Mouse (Mus musculus) embryonic facial prominence, embryonic 15.5 days (tissue): Measurements from ENCODE around the gene Cfd. TPM values are rescaled to one million over a fixed set of nuclear protein-coding genes. Genes with fewer than 3 reads are reported as not detected.

Source experiments
- ATAC-seq: fragments of 200-750 bp; cut with Nextera tagmentation; 2 replicates; pipeline ENCODE4 v1.8.0; 2017; ENCODE audit warnings: low read depth, moderate TSS enrichment; ENCODE audit not compliant: insufficient number of reproducible peaks, low FRiP score, low TSS enrichment
- H3K27ac ChIP-seq: fragments of 300-500 bp; sonication (generic); replicated peaks from 2 replicates; pipeline ENCODE4 v1.5.1; 2015; ENCODE audit warnings: mild to moderate bottlenecking, inconsistent platforms
- H3K27me3 ChIP-seq: fragments of 300-500 bp; sonication (generic); 2 replicates; pipeline ENCODE4 v1.6.1; 2015; ENCODE audit warnings: inconsistent platforms
- H3K36me3 ChIP-seq: fragments of 300-500 bp; sonication (generic); 2 replicates; pipeline ENCODE4 v1.6.1; 2015; ENCODE audit warnings: mild to moderate bottlenecking, inconsistent platforms
- H3K4me1 ChIP-seq: fragments of 300-500 bp; sonication (generic); 2 replicates; pipeline ENCODE4 v1.6.1; 2015; ENCODE audit warnings: inconsistent platforms
- H3K4me2 ChIP-seq: fragments of 300-500 bp; sonication (generic); replicated peaks from 2 replicates; pipeline ENCODE4 v1.6.1; 2015; ENCODE audit warnings: mild to moderate bottlenecking, inconsistent platforms
- H3K4me3 ChIP-seq: fragments of 300-500 bp; sonication (generic); replicated peaks from 2 replicates; pipeline ENCODE4 v1.5.1; 2015; ENCODE audit warnings: mild to moderate bottlenecking, inconsistent platforms
- H3K9ac ChIP-seq: fragments of 300-500 bp; sonication (generic); 2 replicates; pipeline ENCODE4 v1.6.1; 2015; ENCODE audit warnings: inconsistent platforms
- H3K9me3 ChIP-seq: fragments of 300-500 bp; sonication (generic); replicated peaks from 2 replicates; pipeline ENCODE4 v1.6.1; 2016; ENCODE audit warnings: inconsistent platforms
- WGBS: fragments of 180-500 bp; shearing (Covaris S2); methylation state at CpG from one replicate; pipeline ENCODE4 v1.1.7; 2015; 5-methylcytosine and 5-hydroxymethylcytosine counted together
- polyA plus RNA-seq: library from polyadenylated mRNA; unstranded; fragments of >200 nt; fragmentation: Nextera tagmentation; extraction: Ambion mirVana; gene quantifications from 2 replicates; pipeline ENCODE4 v1.2.1, GENCODE M21; 2015

Gene Cfd
- polyA plus RNA-seq, 1 experiment from 2014 or later: not detected

DNA sequence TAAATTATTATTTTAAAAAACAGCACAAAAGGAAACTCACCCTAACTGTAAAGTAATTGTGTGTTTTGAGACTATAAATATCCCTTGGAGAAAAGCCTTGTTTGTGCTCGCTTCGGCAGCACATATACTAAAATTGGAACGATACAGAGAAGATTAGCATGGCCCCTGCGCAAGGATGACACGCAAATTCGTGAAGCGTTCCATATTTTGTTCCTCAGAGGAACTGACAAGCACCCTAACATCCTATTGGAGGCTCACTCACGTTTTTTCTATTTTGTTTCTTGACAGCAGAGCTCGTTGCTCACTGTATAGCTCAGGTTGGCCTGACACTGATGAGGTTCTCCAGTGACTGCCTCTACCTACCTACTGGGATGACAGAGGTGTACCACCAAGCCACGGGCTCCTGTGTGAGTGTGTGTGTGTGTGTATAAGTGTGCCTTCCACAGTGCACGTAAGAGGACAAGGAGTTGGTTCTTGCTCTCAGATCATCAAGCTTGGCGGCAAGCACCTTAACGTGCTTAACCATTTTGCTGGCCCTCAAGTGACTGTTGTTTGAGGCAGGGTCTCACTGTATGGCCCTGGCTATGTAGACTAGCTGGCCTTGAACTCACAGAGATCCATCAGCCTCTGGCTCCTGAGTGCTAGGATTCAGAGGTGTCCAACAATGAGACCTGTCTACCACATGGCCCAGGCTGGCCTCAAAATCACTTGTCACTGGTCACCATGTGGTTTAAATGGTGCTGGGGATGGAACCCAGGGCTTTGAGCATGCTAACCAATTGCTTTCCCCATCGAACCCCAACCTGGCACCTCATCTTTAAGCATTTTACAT lies 18.7 kb downstream of the Cfd start:
- Histone ChIP-seq H3K36me3 (peaks cover 45% of the 10 kb centered on the region), H3K27me3 (no peaks in the 10 kb centered on the region), H3K4me3 (peak overlapping the region; percentile 91), H3K9ac (no peak overlapping the region), H3K27ac (peak overlapping the region; percentile 99), H3K9me3 (no peaks in the 10 kb centered on the region), H3K4me2 (peak overlapping the region; percentile 46), H3K4me1 (peaks cover 27% of the 10 kb centered on the region)
- ATAC-seq: peak; percentile 72
- WGBS: 23% methylated on average over 14 of the region's 14 CpGs

DNA sequence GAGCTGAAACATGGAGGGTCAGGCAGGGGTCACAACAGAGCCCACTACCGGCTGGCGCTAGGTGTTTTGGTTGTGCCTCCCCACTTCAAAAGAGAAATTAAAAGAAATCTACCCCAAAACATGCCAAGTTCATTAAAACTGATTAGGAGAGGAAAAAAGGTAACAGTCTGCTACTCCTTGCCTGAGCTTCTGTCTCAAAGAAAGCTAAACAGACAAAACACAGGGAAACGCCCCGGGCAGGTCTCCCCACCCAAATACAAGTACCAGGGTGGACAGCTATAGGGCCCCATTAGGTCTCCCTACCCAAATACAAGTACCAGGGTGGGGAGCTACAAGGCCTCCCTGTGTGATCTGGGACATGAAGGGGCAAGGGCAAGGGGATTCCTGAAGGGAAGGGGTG lies 19.9 kb downstream of the Cfd start, which contains the start of gene Gm26602:
Gene Gm26602 (plus strand): TSS at position 301 of the 400 bp plus-strand sequence.
- Histone ChIP-seq H3K9ac (no peak within 1 kb of the TSS), H3K27ac (peak within 1 kb of the TSS; percentile 99), H3K4me3 (no peak within 1 kb of the TSS), H3K27me3 (no peaks in the 10 kb centered on the region), H3K9me3 (no peaks in the 10 kb centered on the region), H3K36me3 (peaks cover 32% of the 10 kb centered on the region), H3K4me1 (peaks cover 40% of the 10 kb centered on the region), H3K4me2 (no peak within 1 kb of the TSS)
- WGBS: 92% methylated on average over 4 of the region's 4 CpGs
- ATAC-seq: no peak

DNA sequence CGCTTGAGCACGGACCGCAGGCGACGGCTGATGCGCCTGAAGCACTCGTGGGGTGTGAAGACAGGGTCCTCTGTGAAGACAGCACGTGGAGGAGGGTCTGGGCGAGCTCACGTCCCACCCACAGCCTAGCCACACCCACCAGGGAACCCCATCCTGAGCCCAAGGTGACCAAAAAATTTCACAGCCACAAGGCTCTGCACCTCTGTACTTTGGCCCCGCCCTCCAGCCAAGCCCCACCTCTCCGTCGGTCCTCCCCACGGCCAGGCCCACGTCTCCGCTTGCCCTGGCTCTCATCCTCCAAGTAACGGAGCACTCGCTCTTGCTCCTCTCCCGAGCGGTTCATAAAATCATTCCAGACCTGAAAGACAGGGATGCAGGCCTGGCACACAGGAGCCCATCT lies 21.8 kb downstream of the Cfd start:
- Histone ChIP-seq H3K27me3 (peaks cover under 1% of the 10 kb centered on the region; the same call in 1 of the 2 replicates), H3K4me2 (no peak overlapping the region), H3K9ac (no peak overlapping the region), H3K27ac (no peak overlapping the region), H3K36me3 (peaks cover 18% of the 10 kb centered on the region), H3K4me3 (no peak overlapping the region), H3K9me3 (no peaks in the 10 kb centered on the region), H3K4me1 (peaks cover 49% of the 10 kb centered on the region)
- no peak for ATAC-seq
- WGBS: 64% methylated on average over 20 of the region's 20 CpGs

DNA sequence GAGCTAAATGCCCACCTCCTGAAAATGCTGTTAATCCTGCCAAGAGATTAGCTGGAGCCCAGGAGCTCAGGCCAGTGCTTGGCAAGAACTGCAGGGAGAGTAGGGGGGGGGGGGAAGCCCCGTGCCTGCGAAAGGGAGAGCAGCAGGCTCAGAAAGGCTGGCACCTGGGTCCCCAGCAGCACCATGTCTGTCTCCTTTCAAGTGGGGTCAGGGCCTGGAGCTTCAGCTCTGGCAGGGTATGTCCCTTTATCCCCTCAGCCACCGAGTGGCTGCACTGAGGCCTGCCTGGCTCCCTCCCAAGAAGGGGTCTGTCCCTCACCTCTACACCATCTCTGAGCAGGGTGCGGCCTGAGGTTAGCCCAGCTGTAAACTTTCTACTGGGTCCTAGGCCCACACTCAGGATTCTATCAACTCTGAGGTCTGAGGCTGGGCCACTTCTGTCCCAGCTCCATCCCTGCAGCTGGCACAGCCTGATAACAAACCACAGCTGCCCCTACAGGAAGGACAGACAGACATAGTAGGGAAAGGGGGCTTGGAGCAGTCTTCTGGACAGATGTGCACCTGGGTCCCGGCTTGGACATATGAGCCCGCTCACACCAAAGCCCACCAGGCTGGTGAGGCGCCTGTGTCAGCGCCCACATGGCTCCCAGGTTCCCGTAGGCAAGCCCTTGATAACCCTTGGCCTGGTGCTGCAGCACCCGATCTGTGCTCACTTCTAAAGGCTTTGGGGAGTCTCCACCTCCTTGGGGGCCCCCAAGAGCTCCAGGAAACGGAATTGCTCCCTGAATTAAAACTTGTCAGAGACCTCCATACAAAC lies 23.7 kb downstream of the Cfd start:
- H3K4me2 ChIP-seq: no peak overlapping the region
- 69% methylated on average over 11 of the region's 11 CpGs for WGBS
- no peak for ATAC-seq
- H3K4me1 ChIP-seq: peaks cover 58% of the 10 kb centered on the region
- peaks cover 18% of the 10 kb centered on the region for H3K36me3 ChIP-seq
- H3K27me3 ChIP-seq: peaks cover 20% of the 10 kb centered on the region
- H3K9me3 ChIP-seq: no peaks in the 10 kb centered on the region
- no peak overlapping the region for H3K27ac ChIP-seq
- peak overlapping the region; percentile 0; the same call in 1 of the 2 replicates for H3K9ac ChIP-seq
- H3K4me3 ChIP-seq: no peak overlapping the region

DNA sequence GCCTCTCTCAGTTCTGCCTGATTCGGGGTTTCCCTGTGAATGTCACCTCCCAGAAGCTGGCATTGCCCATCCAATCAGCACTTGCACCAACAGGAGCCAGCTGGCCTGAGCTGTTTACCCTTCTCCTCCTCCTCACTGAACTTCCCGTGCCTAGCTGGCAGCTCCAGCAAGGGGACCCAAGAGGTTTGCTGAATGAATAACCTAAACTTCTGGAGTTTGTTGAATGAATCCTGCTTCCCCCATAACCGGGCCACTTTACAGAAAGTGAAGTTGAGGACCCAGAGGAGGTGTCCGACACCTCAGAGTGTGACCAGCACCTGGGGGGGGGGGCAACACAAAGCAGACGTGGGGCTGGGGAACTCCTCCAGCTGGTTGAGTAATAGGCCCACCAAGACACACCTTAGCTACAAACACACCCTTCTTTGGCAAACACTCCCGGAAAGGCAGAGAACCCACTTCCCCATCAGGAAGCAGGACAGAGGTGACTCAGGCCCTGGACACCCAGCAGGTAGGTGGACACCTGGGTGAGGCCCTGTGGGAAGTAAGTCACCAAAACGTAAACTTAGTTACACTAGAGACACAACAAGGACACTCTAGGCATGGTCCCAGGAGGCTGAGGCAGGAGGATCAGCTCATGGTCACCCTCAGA lies 24.4 kb downstream of the Cfd start:
- no peak for ATAC-seq
- peak overlapping the region; percentile 34; the same call in 1 of the 2 replicates for H3K27ac ChIP-seq
- H3K4me1 ChIP-seq: peaks cover 57% of the 10 kb centered on the region
- H3K4me3 ChIP-seq: no peak overlapping the region
- 56% methylated on average over 7 of the region's 7 CpGs for WGBS
- H3K36me3 ChIP-seq: peaks cover 18% of the 10 kb centered on the region
- peak overlapping the region; percentile 91; the same call in 1 of the 2 replicates for H3K4me2 ChIP-seq
- peak overlapping the region; percentile 0; the same call in 1 of the 2 replicates for H3K9ac ChIP-seq
- peaks cover 27% of the 10 kb centered on the region for H3K27me3 ChIP-seq
- H3K9me3 ChIP-seq: no peaks in the 10 kb centered on the region

DNA sequence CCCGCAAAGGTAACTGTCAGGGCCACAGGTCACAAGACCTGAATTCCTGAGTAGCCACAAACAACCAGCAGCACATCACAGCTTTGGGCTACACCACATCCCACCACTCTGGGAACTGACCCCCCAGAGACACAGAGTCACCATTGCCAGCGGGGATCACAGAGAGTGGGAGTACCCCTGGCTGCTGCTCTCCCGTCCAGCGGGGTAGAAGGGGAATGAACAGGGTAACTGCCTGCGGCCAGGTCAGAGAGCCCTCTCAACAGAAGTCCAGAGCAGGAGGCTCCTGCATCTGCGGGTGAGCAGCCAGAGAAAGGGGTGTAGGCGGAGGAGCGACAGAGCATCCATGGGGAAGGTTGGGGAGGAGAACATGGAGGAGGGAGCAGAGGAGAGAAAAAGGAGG lies 25.4 kb downstream of the Cfd start:
- H3K36me3 ChIP-seq: peaks cover 12% of the 10 kb centered on the region
- peak overlapping the region; percentile 87 for H3K4me3 ChIP-seq
- H3K9me3 ChIP-seq: no peaks in the 10 kb centered on the region
- H3K9ac ChIP-seq: peak overlapping the region; percentile 99
- peaks cover 68% of the 10 kb centered on the region for H3K4me1 ChIP-seq
- H3K27me3 ChIP-seq: peaks cover 37% of the 10 kb centered on the region
- H3K4me2 ChIP-seq: peak overlapping the region; percentile 91
- H3K27ac ChIP-seq: peak overlapping the region; percentile 82; the same call in 1 of the 2 replicates
- ATAC-seq: no peak
- 11% methylated on average over 8 of the region's 8 CpGs for WGBS

DNA sequence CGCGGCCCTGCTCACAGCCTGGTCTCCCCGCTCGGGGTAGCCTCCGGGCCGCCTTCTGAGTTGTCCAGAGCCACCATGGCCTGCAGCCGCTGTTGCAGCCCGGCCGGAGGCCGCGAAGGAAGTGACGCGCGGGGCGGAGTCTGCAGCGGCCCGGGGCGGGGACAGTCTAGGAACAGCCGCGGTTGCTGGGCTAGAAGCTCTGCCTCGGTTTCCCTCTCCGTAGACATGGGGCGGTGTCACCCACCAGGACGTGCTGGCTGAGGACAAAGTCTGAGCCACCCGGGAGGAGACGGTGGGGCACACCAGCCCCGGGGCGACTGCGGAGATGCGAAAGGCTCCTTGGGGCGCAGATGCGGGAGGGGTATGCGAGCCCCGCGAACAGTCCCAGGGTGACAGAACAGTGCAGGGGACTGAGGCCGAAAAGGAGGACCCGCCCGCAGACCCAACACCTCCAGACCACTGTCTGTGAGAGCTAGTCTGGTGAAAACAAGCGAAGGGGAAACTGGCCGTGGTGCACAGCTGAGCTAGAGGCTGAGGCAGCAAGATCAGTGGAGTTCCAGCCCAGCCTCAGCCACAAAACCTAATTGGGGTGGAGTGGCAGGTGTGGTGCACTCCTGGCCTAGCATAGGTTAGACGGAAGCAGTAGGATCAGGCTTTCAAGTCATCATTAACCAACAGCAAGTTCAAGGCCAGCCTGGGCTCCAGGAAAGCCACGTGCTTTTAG lies 26.3 kb downstream of the Cfd start, which contains the start of gene Kiss1r:
Gene Kiss1r (plus strand): TSS at position 164 of the 724 bp plus-strand sequence.
- 2% methylated on average over 42 of the region's 42 CpGs for WGBS
- peak within 1 kb of the TSS; percentile 87 for H3K4me3 ChIP-seq
- peak; percentile 84 for ATAC-seq
- H3K9ac ChIP-seq: peak within 1 kb of the TSS; percentile 99
- H3K4me1 ChIP-seq: peaks cover 76% of the 10 kb centered on the region
- peak within 1 kb of the TSS; percentile 91 for H3K4me2 ChIP-seq
- H3K36me3 ChIP-seq: peaks cover 4% of the 10 kb centered on the region
- H3K9me3 ChIP-seq: no peaks in the 10 kb centered on the region
- H3K27ac ChIP-seq: peak within 1 kb of the TSS; percentile 82
- peaks cover 46% of the 10 kb centered on the region for H3K27me3 ChIP-seq

DNA sequence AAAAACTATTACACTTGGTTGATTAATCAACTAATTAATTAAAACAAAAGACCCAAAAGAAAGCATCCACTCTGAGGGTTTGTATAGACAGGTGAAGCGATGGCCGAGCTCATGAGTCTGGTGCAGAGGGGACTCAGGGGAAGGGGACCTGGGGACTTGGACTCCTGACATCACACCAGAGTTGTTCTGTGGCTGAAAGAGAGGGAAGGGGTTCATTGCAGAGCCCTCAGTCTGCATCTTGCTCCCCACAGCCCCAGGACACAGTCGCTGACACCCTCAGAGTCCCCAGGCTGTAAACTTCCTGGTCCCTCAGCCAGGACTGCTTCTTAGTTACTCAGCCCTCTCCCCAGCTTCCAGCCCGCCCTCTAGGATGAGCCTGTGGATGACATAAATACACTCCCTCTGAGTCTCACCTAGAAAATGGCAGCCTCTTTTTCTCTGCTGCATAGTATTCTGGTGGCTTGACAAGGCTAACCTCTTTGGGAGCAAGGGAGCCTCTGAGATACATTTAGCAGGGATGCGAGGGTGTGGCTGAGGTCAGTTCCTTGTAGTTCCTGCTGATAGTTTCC lies 27.0 kb downstream of the Cfd start:
- Histone ChIP-seq H3K9ac (0 out of 2 replicates have a peak overlapping the region, but pooled peaks have one; percentile 99), H3K9me3 (no peaks in the 10 kb centered on the region), H3K4me1 (peaks cover 71% of the 10 kb centered on the region), H3K27ac (no peak overlapping the region), H3K4me3 (peak overlapping the region; percentile 87), H3K4me2 (peak overlapping the region; percentile 91), H3K36me3 (no peaks in the 10 kb centered on the region), H3K27me3 (peaks cover 52% of the 10 kb centered on the region)
- ATAC-seq: no peak
- 61% methylated on average over 5 of the region's 5 CpGs for WGBS

DNA sequence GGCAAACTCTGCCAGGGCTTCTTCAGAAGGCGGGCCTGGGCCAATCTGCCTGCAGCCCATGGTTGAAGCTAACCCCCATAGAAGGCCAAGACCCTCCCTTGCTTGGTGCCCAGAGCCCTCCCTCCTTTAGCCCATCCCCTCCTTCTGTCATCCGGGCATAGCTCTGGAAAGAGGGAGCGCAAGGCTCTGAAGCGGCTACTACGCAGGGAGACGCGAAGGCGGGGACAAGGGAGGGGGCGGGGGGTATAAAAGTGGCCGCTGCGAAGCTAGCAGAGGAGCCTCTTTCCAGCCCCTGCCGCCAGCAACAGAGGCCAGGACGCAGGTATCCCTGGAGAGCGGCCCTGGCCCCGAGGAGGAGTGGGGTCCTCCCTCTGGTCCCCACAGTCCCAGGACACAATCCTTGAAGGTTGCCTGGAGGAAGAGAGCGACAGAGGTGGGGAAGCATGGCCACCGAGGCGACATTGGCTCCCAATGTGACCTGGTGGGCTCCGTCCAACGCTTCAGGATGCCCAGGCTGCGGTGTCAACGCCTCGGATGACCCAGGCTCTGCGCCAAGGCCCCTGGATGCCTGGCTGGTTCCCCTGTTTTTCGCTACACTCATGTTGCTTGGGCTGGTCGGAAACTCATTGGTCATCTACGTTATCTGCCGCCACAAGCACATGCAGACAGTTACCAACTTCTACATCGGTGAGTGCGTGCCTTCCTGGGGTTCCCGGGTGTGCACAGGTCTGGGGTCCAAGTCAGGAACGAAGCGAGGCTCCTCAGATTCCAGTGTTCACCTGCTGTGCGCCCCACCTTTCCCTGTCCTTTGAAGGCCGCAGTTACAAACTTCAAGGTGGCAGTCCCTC lies 27.8 kb downstream of the Cfd start:
- H3K4me3 ChIP-seq: peak overlapping the region; percentile 18
- no peak overlapping the region for H3K27ac ChIP-seq
- no peaks in the 10 kb centered on the region for H3K36me3 ChIP-seq
- H3K4me1 ChIP-seq: peaks cover 66% of the 10 kb centered on the region
- peaks cover 61% of the 10 kb centered on the region for H3K27me3 ChIP-seq
- H3K9me3 ChIP-seq: no peaks in the 10 kb centered on the region
- WGBS: 7% methylated on average over 34 of the region's 35 CpGs
- H3K9ac ChIP-seq: no peak overlapping the region; the same call in 1 of the 2 replicates
- H3K4me2 ChIP-seq: peak overlapping the region; percentile 16
- no peak for ATAC-seq
